Mouse (Mus musculus) spleen, adult 18-20 months (tissue): Measurements from ENCODE around the gene Olfr765.
"Not testable (repeated sequence)": the region's sequence is repeated elsewhere in the genome, so short reads cannot be mapped to it uniquely, and the experiment has no call there.

Source experiments
- DNase-seq, 2 experiments: peaks; one replicate each; pipeline ENCODE4 v3.0.0; 2022; ENCODE audit warnings: mixed read lengths in 2 of 2

Olfr765 gene

GRCm38 (mm10) chr10:129049898-129050297, at the start of gene Olfr765:
Gene Olfr765, minus strand, starts transcription at chr10:129049998.
- not testable (repeated sequence) for DNase-seq

DNA sequence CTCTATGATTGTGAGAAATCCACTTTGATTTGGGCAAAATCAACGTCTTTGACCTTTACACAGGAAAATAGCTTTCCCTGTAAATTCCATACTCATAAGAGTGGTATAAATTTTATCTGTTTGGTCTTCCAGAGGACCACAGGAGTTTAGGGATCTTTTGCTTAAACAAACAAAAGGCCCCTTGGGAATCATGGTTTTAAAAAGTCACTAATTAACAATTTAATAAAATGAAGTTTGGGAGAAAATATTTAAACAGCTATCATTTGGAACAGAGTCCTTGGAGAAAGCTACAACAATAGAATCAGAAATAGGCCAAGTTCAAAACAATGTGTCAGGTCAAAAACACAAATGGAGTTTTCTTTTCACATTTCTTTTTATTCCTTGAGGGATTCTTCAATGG, 49.5 kb upstream of the Olfr765 start, which contains the start of gene Olfr768:
Olfr768 (minus strand) TSS at position 101 of the 400 bp plus-strand sequence.
- no peak for DNase-seq

DNA sequence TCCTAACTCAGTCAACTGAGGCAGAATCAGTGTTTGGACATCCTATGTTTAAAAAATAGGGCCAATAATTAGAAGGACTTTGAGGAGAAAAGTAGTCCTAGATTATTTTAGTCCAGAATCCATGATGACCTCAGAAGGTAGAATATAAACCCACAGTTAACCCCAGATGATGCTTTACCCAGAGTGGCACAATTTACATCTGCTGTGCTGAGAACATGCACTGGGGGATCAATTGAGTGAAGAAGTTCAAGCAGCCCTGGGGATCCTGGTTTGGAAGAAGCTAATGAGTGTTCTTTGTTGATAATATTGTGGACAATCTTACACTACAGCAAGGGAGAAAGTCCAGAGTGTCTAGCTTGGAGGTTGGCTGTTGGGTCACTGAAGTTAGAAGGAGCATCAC, 33.0 kb upstream of the Olfr765 start, which contains the start of gene Olfr767:
Olfr767 (minus strand) TSS at position 101 of the 400 bp plus-strand sequence.
- not testable (repeated sequence) for DNase-seq

- no peak for DNase-seq
Observed at GRCm38 (mm10) chr10:129068877-129069276, 19.1 kb upstream of the Olfr765 start, which contains the start of gene Olfr766-ps1. Gene Olfr766-ps1, minus strand, starts transcription at chr10:129068977.

- no peak for DNase-seq
Observed at GRCm38 (mm10) chr10:129039796-129040195, 10.0 kb downstream of the Olfr765 start, which contains the start of gene Olfr764-ps1. Gene Olfr764-ps1, minus strand, starts transcription at chr10:129039896.

- no peak for DNase-seq
Observed at GRCm38 (mm10) chr10:129028343-129028742, 21.5 kb downstream of the Olfr765 start.

GRCm38 (mm10) chr10:129026018-129026662, 23.7 kb downstream of the Olfr765 start:
- peak in 1 of 2 experiments; percentile 28 for DNase-seq

GRCm38 (mm10) chr10:129023319-129023718, 26.5 kb downstream of the Olfr765 start:
- no peak for DNase-seq

DNA sequence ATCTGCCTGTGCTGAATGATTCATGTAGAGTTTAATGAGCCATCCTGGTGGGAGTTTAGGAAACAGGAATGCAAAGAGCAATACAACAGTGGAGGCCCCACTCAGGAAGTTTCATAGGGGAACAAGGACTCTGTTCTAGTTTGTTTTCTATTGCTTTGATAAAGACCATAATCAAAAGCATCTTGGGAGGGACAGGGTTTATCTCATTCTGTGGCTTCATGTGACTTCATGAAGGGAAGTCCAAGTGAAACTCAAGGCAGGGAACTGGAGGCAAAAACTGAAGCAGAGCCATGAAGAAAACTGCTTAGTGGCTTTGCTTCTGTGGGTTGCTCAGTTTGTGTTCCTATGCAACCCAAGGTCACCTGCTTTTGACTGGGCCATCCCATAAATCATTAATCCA, 35.3 kb downstream of the Olfr765 start:
- no peak for DNase-seq

DNA sequence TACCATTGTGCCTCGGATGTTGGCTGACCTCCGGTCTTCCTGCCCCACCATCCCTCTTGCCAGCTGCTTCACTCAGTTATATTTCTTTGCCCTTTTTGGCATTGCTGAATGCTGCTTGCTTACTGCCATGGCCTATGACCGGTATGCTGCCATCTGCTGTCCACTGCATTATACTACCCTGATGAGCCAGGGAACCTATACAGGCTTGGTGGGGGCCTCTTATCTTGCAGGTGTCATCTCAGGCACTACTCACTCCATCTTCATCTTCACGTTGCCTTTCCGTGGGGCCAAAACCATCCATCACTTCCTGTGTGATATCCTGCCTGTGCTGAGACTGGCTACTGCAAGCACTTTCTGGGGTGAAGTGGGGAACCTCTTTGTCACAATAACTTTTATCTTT, 38.3 kb downstream of the Olfr765 start:
- DNase-seq = not testable (repeated sequence)

DNA sequence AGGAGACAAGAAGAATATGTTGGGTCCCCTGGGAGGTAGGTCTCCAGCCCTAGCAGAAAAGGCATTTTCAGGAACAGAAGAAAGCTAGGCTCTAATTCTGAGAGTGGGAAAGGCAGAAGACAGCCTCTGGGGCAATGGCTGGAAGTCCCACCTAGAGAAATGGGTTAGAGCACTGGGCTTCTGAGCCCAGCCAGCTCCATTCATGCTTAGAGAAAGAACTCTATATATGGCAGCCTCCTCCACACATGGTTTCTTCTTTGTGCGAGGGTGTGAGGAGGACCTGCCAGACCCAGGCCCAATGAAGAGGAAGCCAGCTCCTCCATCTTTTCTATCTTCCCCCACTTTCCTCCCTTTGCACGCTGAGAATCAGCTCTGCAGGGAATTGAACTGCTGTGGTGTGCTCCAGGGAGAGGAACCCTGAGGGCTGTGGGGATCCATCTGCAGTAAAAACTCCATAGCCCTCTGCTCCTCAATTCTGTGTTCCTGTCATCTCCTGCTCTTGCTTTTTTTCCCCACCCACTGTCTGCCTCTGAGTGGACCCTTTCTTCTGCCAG, 39.4 kb downstream of the Olfr765 start, which contains the start of gene Olfr763:
Olfr763 (plus strand) TSS at position 504 of the 554 bp plus-strand sequence.
- no peak for DNase-seq

DNA sequence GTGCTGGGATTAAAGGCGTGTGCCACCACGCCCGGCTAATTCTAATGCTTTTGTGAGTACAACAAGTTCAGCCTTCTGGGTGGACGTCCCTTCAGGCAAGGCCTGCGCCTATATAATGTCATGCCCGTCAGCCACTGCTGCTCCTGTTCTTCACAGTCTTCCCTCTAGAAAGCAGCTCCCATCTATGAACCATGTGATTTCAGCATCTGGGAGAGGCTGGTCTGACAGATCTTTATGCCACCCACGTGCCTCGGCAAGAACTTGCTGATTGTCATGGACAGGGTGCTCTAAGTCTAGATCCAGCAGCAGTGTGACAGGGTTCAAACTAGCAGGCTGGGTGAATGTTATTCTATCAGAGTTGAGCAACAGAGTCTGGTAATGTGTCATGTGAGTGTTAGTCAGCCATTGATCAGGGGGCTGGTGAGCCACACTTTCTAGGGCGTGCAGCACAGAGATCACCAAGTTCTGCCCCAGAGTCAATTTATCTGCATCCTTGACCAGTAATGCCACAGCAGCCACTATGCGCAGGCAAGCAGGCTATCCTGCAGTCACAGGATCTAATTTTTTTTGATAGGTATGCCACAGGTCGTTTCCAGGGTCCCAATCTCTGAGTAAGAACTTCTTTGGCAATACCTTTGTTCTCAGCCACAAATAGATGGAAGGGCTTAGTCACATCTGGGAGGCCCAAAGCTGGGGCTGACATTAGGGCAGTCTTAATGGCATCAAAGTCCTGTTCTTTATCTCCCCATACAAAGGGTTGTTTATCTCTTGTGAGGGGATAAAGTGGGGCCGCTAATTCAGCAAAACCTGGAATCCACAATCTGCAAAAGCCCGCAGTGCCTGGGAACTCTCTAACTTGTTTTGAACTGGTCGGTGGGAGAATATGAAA, 45.5 kb downstream of the Olfr765 start:
- DNase-seq = no peak

- no peak for DNase-seq
Observed at GRCm38 (mm10) chr10:128996523-128997040, 53.2 kb downstream of the Olfr765 start.

DNA sequence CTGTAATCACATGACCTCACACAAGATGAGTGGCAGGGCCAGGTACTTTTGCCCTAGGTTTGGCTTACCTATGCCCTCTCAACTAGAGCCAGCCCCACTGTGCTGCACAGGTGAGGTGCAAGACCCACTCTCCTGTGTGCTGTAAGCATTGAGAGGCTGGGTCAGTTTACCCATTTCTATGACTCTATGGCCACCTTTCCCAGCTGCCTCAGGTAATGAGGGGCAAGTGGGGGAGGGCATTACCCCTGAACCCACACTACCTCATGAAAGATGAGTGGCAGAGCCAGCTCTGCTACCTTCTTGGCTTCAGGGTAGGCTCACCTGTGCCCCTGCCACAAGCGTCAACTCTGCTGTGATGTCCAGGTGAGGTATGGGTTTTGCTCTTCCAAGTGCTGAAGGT, 54.0 kb downstream of the Olfr765 start:
- no peak for DNase-seq
